Mouse (Mus musculus): ENCODE data around the gene Agbl4. TPM values are rescaled to one million over a fixed set of nuclear protein-coding genes. Genes with fewer than 3 reads are reported as not detected.

The Agbl4 gene
- total RNA-seq, 2 experiments from 2014 or later, result 1.1 to 1.3 TPM

- no peak for DNase-seq (ENCODE audit: low spot score in 2 of 2)
Observed at GRCm38 (mm10) chr4:111378071-111378470, 980.6 kb downstream of the Agbl4 start.

GRCm38 (mm10) chr4:111383101-111383500 lies 985.6 kb downstream of the Agbl4 start:
- no peak for DNase-seq (ENCODE audit: low spot score in 2 of 2)

- DNase-seq (ENCODE audit: low spot score in 2 of 2), result no peak
Observed at GRCm38 (mm10) chr4:111390736-111391135, 993.3 kb downstream of the Agbl4 start.

GRCm38 (mm10) chr4:111399784-111400183 lies 1002.3 kb downstream of the Agbl4 start:
- no peak for DNase-seq (ENCODE audit: low spot score in 2 of 2)

GRCm38 (mm10) chr4:111400676-111401075 lies 1003.2 kb downstream of the Agbl4 start:
- no peak for DNase-seq (ENCODE audit: low spot score in 2 of 2)

- no peak for DNase-seq (ENCODE audit: low spot score in 2 of 2)
Observed at GRCm38 (mm10) chr4:111403243-111403642, 1005.8 kb downstream of the Agbl4 start.

- DNase-seq (ENCODE audit: low spot score in 2 of 2), result no peak
Observed at GRCm38 (mm10) chr4:111410731-111411130, 1013.3 kb downstream of the Agbl4 start.

GRCm38 (mm10) chr4:111414399-111414798 lies 1016.9 kb downstream of the Agbl4 start:
- no peak for DNase-seq (ENCODE audit: low spot score in 2 of 2)

GRCm38 (mm10) chr4:111414818-111415488 lies 1017.5 kb downstream of the Agbl4 start, which contains the start of gene Bend5:
Bend5 (plus strand) TSS chr4:111415006.
- DNase-seq (ENCODE audit: low spot score in 2 of 2), result peak; percentile 50 to 74

GRCm38 (mm10) chr4:111416126-111416525 lies 1018.7 kb downstream of the Agbl4 start:
- DNase-seq (ENCODE audit: low spot score in 2 of 2), result no peak

- DNase-seq (ENCODE audit: low spot score in 2 of 2), result no peak
Observed at GRCm38 (mm10) chr4:111416551-111416950, 1019.1 kb downstream of the Agbl4 start.

- no peak for DNase-seq (ENCODE audit: low spot score in 2 of 2)
Observed at GRCm38 (mm10) chr4:111417716-111418115, 1020.3 kb downstream of the Agbl4 start.

GRCm38 (mm10) chr4:111419476-111419875 lies 1022.0 kb downstream of the Agbl4 start:
- DNase-seq (ENCODE audit: low spot score in 2 of 2), result no peak

GRCm38 (mm10) chr4:111420031-111420430 lies 1022.6 kb downstream of the Agbl4 start:
- no peak for DNase-seq (ENCODE audit: low spot score in 2 of 2)

GRCm38 (mm10) chr4:111420955-111421354 lies 1023.5 kb downstream of the Agbl4 start:
- no peak for DNase-seq (ENCODE audit: low spot score in 2 of 2)

- no peak for DNase-seq (ENCODE audit: low spot score in 2 of 2)
Observed at GRCm38 (mm10) chr4:111421785-111422184, 1024.3 kb downstream of the Agbl4 start.

GRCm38 (mm10) chr4:111424371-111424950 lies 1027.0 kb downstream of the Agbl4 start:
- no peak for DNase-seq (ENCODE audit: low spot score in 2 of 2)

- peak in 1 of 2 experiments; percentile 10 for DNase-seq (ENCODE audit: low spot score in 2 of 2)
Observed at GRCm38 (mm10) chr4:111425170-111425569, 1027.7 kb downstream of the Agbl4 start.

- no peak for DNase-seq (ENCODE audit: low spot score in 2 of 2)
Observed at GRCm38 (mm10) chr4:111431186-111431585, 1033.7 kb downstream of the Agbl4 start.

- no peak for DNase-seq (ENCODE audit: low spot score in 2 of 2)
Observed at GRCm38 (mm10) chr4:111432013-111432412, 1034.6 kb downstream of the Agbl4 start.

GRCm38 (mm10) chr4:111432417-111432816 lies 1035.0 kb downstream of the Agbl4 start:
- DNase-seq (ENCODE audit: low spot score in 2 of 2), result no peak

GRCm38 (mm10) chr4:111441709-111442108 lies 1044.2 kb downstream of the Agbl4 start:
- DNase-seq (ENCODE audit: low spot score in 2 of 2), result no peak
